Mouse (Mus musculus) heart, adult 2 months (tissue): ENCODE measurements around the gene Krt87.

Experiments
- CTCF ChIP-seq: fragments of 200-600 bp; IDR thresholded peaks from 2 replicates; pipeline ENCODE4 v1.8.1; 2022; ENCODE audit warnings: antibody characterized with exemption, mild to moderate bottlenecking, moderate library complexity
- EP300 ChIP-seq: fragments of 200-500 bp; IDR thresholded peaks from 2 replicates; pipeline ENCODE4 v1.6.1; 2011; ENCODE audit warnings: low read depth, low read length, control low read depth; ENCODE audit not compliant: insufficient read depth
- POLR2A ChIP-seq: fragments of 200-500 bp; IDR thresholded peaks from 2 replicates; pipeline ENCODE4 v1.6.1; 2011; ENCODE audit warnings: mild to moderate bottlenecking, low read depth, low read length, control low read depth; ENCODE audit not compliant: insufficient read depth

GRCm38 (mm10) chr15:101463651-101464050 lies 25.0 kb upstream of the Krt87 start, which contains the start of gene Krt81:
- TF ChIP-seq CTCF (no peak), EP300 (no peak), POLR2A (no peak)
